Mouse (Mus musculus) heart, postnatal 10 days (tissue): Measurements from ENCODE around the gene Gm11037. TPM values are rescaled to one million over a fixed set of nuclear protein-coding genes. Genes with fewer than 3 reads are reported as not detected.
A peak's percentile ranks its signal among the peaks of the same experiment; 100 is the strongest.
"Not testable (repeated sequence)": the region's sequence is repeated elsewhere in the genome, so short reads cannot be mapped to it uniquely, and the experiment has no call there.

Source experiments
- DNase-seq, 2 experiments: peaks; one replicate each; pipeline ENCODE4 v3.0.0; 2021
- intact Hi-C: fragments of 180-260 bp; cut with DNase I; formaldehyde crosslinking; loops from one replicate; pipeline ENCODE4 v1.15.1; 2025
- total RNA-seq, 2 experiments: library from RNA; stranded (reverse); gene quantifications; 2 replicates each; pipeline ENCODE4 v1.2.3; 2021

Gm11037 gene
- total RNA-seq, result not detected

GRCm38 (mm10) chr2:131132930-131133547 is at the start of gene Gm11037:
Gene Gm11037, plus strand, starts transcription at chr2:131133497.
- intact Hi-C loops, result loop anchor here (1.0 kb wide), 1 partner anchor 8 kb away; no protein-coding TSS in a partner anchor
- peak in 1 of 2 experiments; percentile 0 for DNase-seq

GRCm38 (mm10) chr2:131084206-131084605 is 49.1 kb upstream of the Gm11037 start:
- DNase-seq, result no peak
- intact Hi-C loops, result no loop called here

GRCm38 (mm10) chr2:131086667-131087390 is 46.5 kb upstream of the Gm11037 start, which contains the start of gene Siglec1:
Gene Siglec1, minus strand, starts transcription at chr2:131086765.
- no peak for DNase-seq
- intact Hi-C loops, result no loop called here

- intact Hi-C loops, result no loop called here
- no peak for DNase-seq
These were observed 44.7 kb upstream of the Gm11037 start for GRCm38 (mm10) chr2:131088581-131088980.

GRCm38 (mm10) chr2:131089634-131090033 is 43.7 kb upstream of the Gm11037 start:
- DNase-seq, result no peak

GRCm38 (mm10) chr2:131090852-131091251 is 42.4 kb upstream of the Gm11037 start:
- peak; percentile 37 for DNase-seq
- intact Hi-C loops, result loop anchor here (5.0 kb wide), 1 partner anchor 34 kb away; no protein-coding TSS in a partner anchor

More at GRCm38 (mm10) chr2:131089634-131090033, 43.7 kb upstream of the Gm11037 start:
- intact Hi-C loops, result loop anchor here (5.0 kb wide), 1 partner anchor 32 kb away; no protein-coding TSS in a partner anchor

GRCm38 (mm10) chr2:131093577-131093976 is 39.7 kb upstream of the Gm11037 start:
- DNase-seq, result no peak
- intact Hi-C loops, result loop anchor here (5.0 kb wide), 1 partner anchor 36 kb away; no protein-coding TSS in a partner anchor

- DNase-seq, result peak; percentile 86 to 90
- intact Hi-C loops, result loop anchor here (1.0 to 5.0 kb wide), 6 partner anchors 38 to 322 kb away; partner anchors contain the start of gene 1700037H04Rik
These were observed 38.5 kb upstream of the Gm11037 start for GRCm38 (mm10) chr2:131094823-131095222.

- intact Hi-C loops, result no loop called here
- DNase-seq, result peak; percentile 62 to 69
These were observed 37.0 kb upstream of the Gm11037 start for GRCm38 (mm10) chr2:131096101-131096795.

GRCm38 (mm10) chr2:131097087-131097486 is 36.2 kb upstream of the Gm11037 start:
- DNase-seq, result no peak
- intact Hi-C loops, result no loop called here

GRCm38 (mm10) chr2:131101530-131101929 is 31.8 kb upstream of the Gm11037 start:
- DNase-seq, result no peak
- intact Hi-C loops, result no loop called here

GRCm38 (mm10) chr2:131104021-131104420 is 29.3 kb upstream of the Gm11037 start:
- DNase-seq, result peak; percentile 59 to 68
- intact Hi-C loops, result no loop called here

- intact Hi-C loops, DNase-seq: not testable (repeated sequence)
These were observed 28.2 kb upstream of the Gm11037 start for GRCm38 (mm10) chr2:131105061-131105460.

- no peak for DNase-seq
- intact Hi-C loops, result no loop called here
These were observed 27.3 kb upstream of the Gm11037 start for GRCm38 (mm10) chr2:131105989-131106388.

GRCm38 (mm10) chr2:131118968-131119574 is 14.2 kb upstream of the Gm11037 start:
- intact Hi-C loops, result no loop called here
- DNase-seq, result no peak

GRCm38 (mm10) chr2:131124166-131124565 is 9.1 kb upstream of the Gm11037 start:
- intact Hi-C loops, result loop anchor here (2.0 kb wide), 1 partner anchor 17 kb away; no protein-coding TSS in a partner anchor
- no peak for DNase-seq

GRCm38 (mm10) chr2:131125157-131125963 is 7.9 kb upstream of the Gm11037 start:
- intact Hi-C loops, result loop anchor here (2.0 kb wide), 1 partner anchor 15 kb away; no protein-coding TSS in a partner anchor
- DNase-seq, result no peak

- DNase-seq, result no peak
- intact Hi-C loops, result loop anchor here (2.0 kb wide), 1 partner anchor 15 kb away; no protein-coding TSS in a partner anchor
These were observed 7.1 kb upstream of the Gm11037 start for GRCm38 (mm10) chr2:131125964-131126815.
